10 mouse cellular contexts compared by ENCODE assay signal in genomic region chr2:39003106-39003505, GRCm38 (mm10). TPM values are rescaled to one million over a fixed set of nuclear protein-coding genes. Genes with fewer than 3 reads are reported as not detected.
A peak's percentile ranks its signal among the peaks of the same experiment; 100 is the strongest.
DNase-seq lines count a peak whose midpoint lies in the region; ATAC-seq lines count a peak whose summit lies in the region.
"Had no signal": no experiment of that assay in that cellular context is flagged by ENCODE, and none has a peak within 500 bp of the region (broad histone marks: within the 10 kb centered on the region; RNA-seq: fewer than 3 reads in every experiment).

No protein-coding gene starts in this region.

- peaks cover 74% of the 10 kb centered on the region for H3K4me1 ChIP-seq in megakaryocyte, embryonic 14.5 days
- H3K4me1 ChIP-seq in forebrain, embryonic 12.5 days: peaks cover 35% of the 10 kb centered on the region
- peaks cover 36% of the 10 kb centered on the region for H3K4me1 ChIP-seq in limb, embryonic 15.5 days
- peaks cover 29% of the 10 kb centered on the region for H3K4me1 ChIP-seq in stomach, embryonic 16.5 days (ENCODE audit: control insufficient read depth, insufficient read depth, low read length)

- no peak for ATAC-seq in megakaryocyte, adult 5-6 weeks (ENCODE audit: poor library complexity, severe bottlenecking)
- no peak for ATAC-seq in forebrain, embryonic 12.5 days (ENCODE audit: low FRiP score)
- no peak for ATAC-seq in limb, embryonic 15.5 days (ENCODE audit: insufficient number of reproducible peaks, low FRiP score, low TSS enrichment, low read depth)
- ATAC-seq in stomach, embryonic 16.5 days (ENCODE audit: insufficient read depth, low FRiP score): no peak

- peak overlapping the region; percentile 89; the same call in 1 of the 2 replicates for H3K9ac ChIP-seq in forebrain, embryonic 12.5 days
- H3K9ac ChIP-seq in limb, embryonic 15.5 days: no peak overlapping the region
- H3K9ac ChIP-seq in stomach, embryonic 16.5 days (ENCODE audit: low read length): peak overlapping the region; percentile 85

- H3K9me3 ChIP-seq in megakaryocyte, embryonic 14.5 days: no peaks in the 10 kb centered on the region
- H3K9me3 ChIP-seq in forebrain, embryonic 12.5 days: no peaks in the 10 kb centered on the region
- H3K9me3 ChIP-seq in limb, embryonic 15.5 days: no peaks in the 10 kb centered on the region
- no peaks in the 10 kb centered on the region for H3K9me3 ChIP-seq in stomach, embryonic 16.5 days (replicated peaks; ENCODE audit: control insufficient read depth, low read length)

- H3K4me3 ChIP-seq in megakaryocyte, embryonic 14.5 days (replicated peaks): peak overlapping the region; percentile 93
- peak overlapping the region; percentile 74 for H3K4me3 ChIP-seq in forebrain, embryonic 12.5 days (replicated peaks)
- H3K4me3 ChIP-seq in limb, embryonic 15.5 days: peak overlapping the region; percentile 68; the same call in 1 of the 2 replicates
- H3K4me3 ChIP-seq in stomach, embryonic 16.5 days (replicated peaks; ENCODE audit: low read length): peak overlapping the region; percentile 84

- H3K36me3 ChIP-seq in megakaryocyte, embryonic 14.5 days (replicated peaks; ENCODE audit: low read length): peaks cover 47% of the 10 kb centered on the region
- H3K36me3 ChIP-seq in forebrain, embryonic 12.5 days (replicated peaks): peaks cover 48% of the 10 kb centered on the region
- peaks cover 43% of the 10 kb centered on the region for H3K36me3 ChIP-seq in limb, embryonic 15.5 days
- peaks cover 24% of the 10 kb centered on the region for H3K36me3 ChIP-seq in stomach, embryonic 16.5 days (ENCODE audit: control insufficient read depth, insufficient read depth, low read length)

- no peaks in the 10 kb centered on the region for H3K27me3 ChIP-seq in megakaryocyte, embryonic 14.5 days (replicated peaks)
- H3K27me3 ChIP-seq in forebrain, embryonic 12.5 days: no peaks in the 10 kb centered on the region
- H3K27me3 ChIP-seq in limb, embryonic 15.5 days: no peaks in the 10 kb centered on the region
- H3K27me3 ChIP-seq in stomach, embryonic 16.5 days (ENCODE audit: control insufficient read depth, insufficient read depth, low read length): no peaks in the 10 kb centered on the region

- no peak for DNase-seq in cerebellum, postnatal 25 days
- no peak for DNase-seq in cerebellum, adult 9-11 months
- no peak for DNase-seq in gastrocnemius, adult 18-20 months (ENCODE audit: low spot score)
- DNase-seq: adrenal gland, postnatal 14 days; right cerebral cortex, postnatal 14 days had no signal

- H3K4me2 ChIP-seq in forebrain, embryonic 12.5 days: peak overlapping the region; percentile 82
- peak overlapping the region; percentile 70 for H3K4me2 ChIP-seq in limb, embryonic 15.5 days
- peak overlapping the region; percentile 96 for H3K4me2 ChIP-seq in stomach, embryonic 16.5 days (ENCODE audit: low read depth, low read length)

- no peak overlapping the region for H3K27ac ChIP-seq in forebrain, embryonic 12.5 days
- no peak overlapping the region; the same call in 1 of the 2 replicates for H3K27ac ChIP-seq in limb, embryonic 15.5 days
- H3K27ac ChIP-seq in stomach, embryonic 16.5 days (ENCODE audit: low read length): no peak overlapping the region

- WGBS in forebrain, embryonic 12.5 days: 54% methylated on average over 8 of the region's 8 CpGs
- WGBS in limb, embryonic 15.5 days: 52% methylated on average over 8 of the region's 8 CpGs
- 53% methylated on average over 8 of the region's 8 CpGs for WGBS in stomach, embryonic 16.5 days

RNA-seq across cellular contexts. Expression of gene Arpc5l, which starts 2.0 kb away (rescaled TPM):
- 83.7 and 123 TPM in 2 replicates for polyA plus RNA-seq in megakaryocyte, embryonic 14.5 days (2012; ENCODE audit: insufficient read depth, low replicate concordance)
- total RNA-seq in megakaryocyte, adult 5-6 weeks (2015): 65.4 and 69.5 TPM in 2 replicates
- 38.7 and 49.5 TPM in 2 replicates for total RNA-seq in megakaryocyte, adult 5-6 weeks (2017)
- polyA plus RNA-seq in forebrain, embryonic 12.5 days (2016; fragmentation: Nextera tagmentation; extraction: Ambion mirVana): 137 and 143 TPM in 2 replicates
- 117 TPM in 2 replicates for polyA plus RNA-seq in limb, embryonic 15.5 days (2015; fragmentation: Nextera tagmentation; extraction: Ambion mirVana)
- 102 and 114 TPM in 2 replicates for polyA plus RNA-seq in stomach, embryonic 16.5 days (2015; fragmentation: Nextera tagmentation; extraction: Ambion mirVana)
- total RNA-seq in gastrocnemius, adult 18-20 months (2021): 100 to 1,000 TPM; 112 to 141 TPM

RNA-seq across cellular contexts. Expression of gene Rpl35, which starts 2.3 kb away (rescaled TPM):
- 34.1 and 180 TPM in 2 replicates for polyA plus RNA-seq in megakaryocyte, embryonic 14.5 days (2012; ENCODE audit: insufficient read depth, low replicate concordance)
- 377 and 387 TPM in 2 replicates for total RNA-seq in megakaryocyte, adult 5-6 weeks (2015)
- total RNA-seq in megakaryocyte, adult 5-6 weeks (2017): 757 and 843 TPM in 2 replicates
- 970 and 1,048 TPM in 2 replicates for polyA plus RNA-seq in forebrain, embryonic 12.5 days (2016; fragmentation: Nextera tagmentation; extraction: Ambion mirVana)
- polyA plus RNA-seq in limb, embryonic 15.5 days (2015; fragmentation: Nextera tagmentation; extraction: Ambion mirVana): 906 and 974 TPM in 2 replicates
- 789 and 1,020 TPM in 2 replicates for polyA plus RNA-seq in stomach, embryonic 16.5 days (2015; fragmentation: Nextera tagmentation; extraction: Ambion mirVana)
- 100 to 1,000 TPM; 291 to 301 TPM for total RNA-seq in gastrocnemius, adult 18-20 months (2021)

RNA-seq across cellular contexts. Expression of gene Wdr38, which starts 5.8 kb away (rescaled TPM):
- polyA plus RNA-seq in megakaryocyte, embryonic 14.5 days (2012; ENCODE audit: insufficient read depth, low replicate concordance): 0.44 TPM in 1 of 2 replicates, not detected in the other
- total RNA-seq in megakaryocyte, adult 5-6 weeks (2015): 0.29 and 0.34 TPM in 2 replicates
- 0.16 and 0.84 TPM in 2 replicates for total RNA-seq in megakaryocyte, adult 5-6 weeks (2017)
- polyA plus RNA-seq in forebrain, embryonic 12.5 days (2016; fragmentation: Nextera tagmentation; extraction: Ambion mirVana): 1.5 and 1.7 TPM in 2 replicates
- polyA plus RNA-seq in limb, embryonic 15.5 days (2015; fragmentation: Nextera tagmentation; extraction: Ambion mirVana): 1.5 and 1.7 TPM in 2 replicates
- polyA plus RNA-seq in stomach, embryonic 16.5 days (2015; fragmentation: Nextera tagmentation; extraction: Ambion mirVana): 1.7 and 1.9 TPM in 2 replicates
- under 1 TPM; 0.09 to 0.14 TPM for total RNA-seq in gastrocnemius, adult 18-20 months (2021)
